Mouse (Mus musculus): ENCODE measurements around the gene Vkorc1l1.
A peak's percentile ranks its signal among the peaks of the same experiment; 100 is the strongest.

The Vkorc1l1 gene

GRCm38 (mm10) chr5:130001356-130001987 is 59.7 kb downstream of the Vkorc1l1 start:
- DNase-seq (ENCODE audit: low read depth), result no peak

GRCm38 (mm10) chr5:130002301-130003146 is 60.8 kb downstream of the Vkorc1l1 start, which contains the start of gene Gusb:
TSS of gene Gusb (minus strand) at chr5:130003049.
- DNase-seq (ENCODE audit: low read depth), result peak; percentile 70

- no peak for DNase-seq (ENCODE audit: low read depth)
Observed at GRCm38 (mm10) chr5:130003229-130003628, 61.5 kb downstream of the Vkorc1l1 start.

GRCm38 (mm10) chr5:130007344-130007743 is 65.6 kb downstream of the Vkorc1l1 start:
- no peak for DNase-seq (ENCODE audit: low read depth)

GRCm38 (mm10) chr5:130008034-130008590 is 66.3 kb downstream of the Vkorc1l1 start:
- no peak for DNase-seq (ENCODE audit: low read depth)

- no peak for DNase-seq (ENCODE audit: low read depth)
Observed at GRCm38 (mm10) chr5:130009784-130010183, 68.0 kb downstream of the Vkorc1l1 start.

- DNase-seq (ENCODE audit: low read depth), result no peak
Observed at GRCm38 (mm10) chr5:130010961-130011360, 69.2 kb downstream of the Vkorc1l1 start.

GRCm38 (mm10) chr5:130015104-130015503 is 73.3 kb downstream of the Vkorc1l1 start:
- DNase-seq (ENCODE audit: low read depth), result no peak

GRCm38 (mm10) chr5:130019461-130019860 is 77.7 kb downstream of the Vkorc1l1 start:
- DNase-seq (ENCODE audit: low read depth), result no peak

- DNase-seq (ENCODE audit: low read depth), result no peak
Observed at GRCm38 (mm10) chr5:130021361-130021966, 79.7 kb downstream of the Vkorc1l1 start.

- no peak for DNase-seq (ENCODE audit: low read depth)
Observed at GRCm38 (mm10) chr5:130022366-130022765, 80.6 kb downstream of the Vkorc1l1 start.

GRCm38 (mm10) chr5:130023067-130023766 is 81.4 kb downstream of the Vkorc1l1 start:
- no peak for DNase-seq (ENCODE audit: low read depth)

- peak; percentile 92 for DNase-seq (ENCODE audit: low read depth)
Observed at GRCm38 (mm10) chr5:130023767-130024539, 82.2 kb downstream of the Vkorc1l1 start.

- no peak for DNase-seq (ENCODE audit: low read depth)
Observed at GRCm38 (mm10) chr5:130027134-130027533, 85.4 kb downstream of the Vkorc1l1 start.

- no peak for DNase-seq (ENCODE audit: low read depth)
Observed at GRCm38 (mm10) chr5:130027696-130028095, 85.9 kb downstream of the Vkorc1l1 start.

- DNase-seq (ENCODE audit: low read depth), result peak; percentile 44
Observed at GRCm38 (mm10) chr5:130029142-130029897, 87.5 kb downstream of the Vkorc1l1 start, which contains the start of the genes Asl and Crcp. TSS of gene Asl (minus strand) at chr5:130029247. TSS of gene Crcp (plus strand) at chr5:130029290.

- DNase-seq (ENCODE audit: low read depth), result no peak
Observed at GRCm38 (mm10) chr5:130031410-130032390, 89.9 kb downstream of the Vkorc1l1 start.

- DNase-seq (ENCODE audit: low read depth), result no peak
Observed at GRCm38 (mm10) chr5:130033869-130034268, 92.1 kb downstream of the Vkorc1l1 start.
